Mouse (Mus musculus) embryonic facial prominence, embryonic 11.5 days (tissue): ENCODE results near the gene Cox7a2. TPM values are rescaled to one million over a fixed set of nuclear protein-coding genes. Genes with fewer than 3 reads are reported as not detected.

Source experiments
- ATAC-seq: fragments of 200-750 bp; cut with Nextera tagmentation; replicated peaks from 2 replicates; pipeline ENCODE4 v1.8.0; 2017; ENCODE audit warnings: low read depth; ENCODE audit not compliant: insufficient number of reproducible peaks, low FRiP score, low TSS enrichment
- DNase-seq: peaks from one replicate; pipeline ENCODE4 v3.0.0-alpha.2; 2015; ENCODE audit warnings: low spot score
- H3K27ac ChIP-seq: fragments of 300-500 bp; sonication (generic); replicated peaks from 2 replicates; pipeline ENCODE4 v1.5.1; 2014; ENCODE audit warnings: mild to moderate bottlenecking, low read depth, low read length, control low read depth
- H3K27me3 ChIP-seq: fragments of 300-500 bp; sonication (generic); 2 replicates; pipeline ENCODE4 v1.6.1; 2014; ENCODE audit warnings: mild to moderate bottlenecking, low read length, moderate library complexity, mixed read lengths; ENCODE audit not compliant: control insufficient read depth, insufficient read depth
- H3K36me3 ChIP-seq: fragments of 300-500 bp; sonication (generic); replicated peaks from 2 replicates; pipeline ENCODE4 v1.6.1; 2014; ENCODE audit warnings: low read depth, mild to moderate bottlenecking, low read length, moderate library complexity, mixed read lengths; ENCODE audit not compliant: control insufficient read depth, insufficient read depth
- H3K4me1 ChIP-seq: fragments of 300-500 bp; sonication (generic); 2 replicates; pipeline ENCODE4 v1.6.1; 2014; ENCODE audit warnings: low read length, mixed read lengths; ENCODE audit not compliant: control insufficient read depth, insufficient read depth
- H3K4me2 ChIP-seq: fragments of 300-500 bp; sonication (generic); 2 replicates; pipeline ENCODE4 v1.6.1; 2014; ENCODE audit warnings: low read depth, mild to moderate bottlenecking, control low read depth, low read length, moderate library complexity
- H3K4me3 ChIP-seq: fragments of 300-500 bp; sonication (generic); 2 replicates; pipeline ENCODE4 v1.5.1; 2014; ENCODE audit warnings: low read depth, low read length, control low read depth
- H3K9ac ChIP-seq: fragments of 300-500 bp; sonication (generic); replicated peaks from 2 replicates; pipeline ENCODE4 v1.6.1; 2014; ENCODE audit warnings: mild to moderate bottlenecking, control low read depth, low read length
- H3K9me3 ChIP-seq: fragments of 300-500 bp; sonication (generic); replicated peaks from 2 replicates; pipeline ENCODE4 v1.6.1; 2016; ENCODE audit warnings: mild to moderate bottlenecking, low read length, inconsistent platforms, mixed read lengths; ENCODE audit not compliant: control insufficient read depth
- WGBS: fragments of 180-500 bp; shearing (Covaris S2); extraction: QIAGEN DNeasy Blood & Tissue Kit; methylation state at CpG from one replicate; pipeline ENCODE4 v1.1.7; 2014; 5-methylcytosine and 5-hydroxymethylcytosine counted together
- polyA plus RNA-seq: library from polyadenylated mRNA; unstranded; fragments of >200 nt; fragmentation: Nextera tagmentation; extraction: Ambion mirVana; gene quantifications from 2 replicates; pipeline ENCODE4 v1.2.1, GENCODE M21; 2014

Cox7a2 gene
- polyA plus RNA-seq, 1 experiment from 2014 or later = 609 TPM

- ATAC-seq = no peak
- peak; percentile 27 for DNase-seq
- no peaks in the 10 kb centered on the region for H3K36me3 ChIP-seq
- WGBS = 36% methylated on average over 5 of the region's 5 CpGs
- peaks cover 10% of the 10 kb centered on the region for H3K27me3 ChIP-seq
- peaks cover 2% of the 10 kb centered on the region; the same call in 1 of the 2 replicates for H3K4me1 ChIP-seq
- no peaks in the 10 kb centered on the region for H3K9me3 ChIP-seq
- H3K4me2 ChIP-seq = peak overlapping the region; percentile 13; the same call in 1 of the 2 replicates
- H3K27ac ChIP-seq = no peak overlapping the region
- 0 out of 2 replicates have a peak overlapping the region, but pooled peaks have one; percentile 3 for H3K4me3 ChIP-seq
- H3K9ac ChIP-seq = no peak overlapping the region
Observed at GRCm38 (mm10) chr9:79716496-79716895, 43.2 kb downstream of the Cox7a2 start.

DNA sequence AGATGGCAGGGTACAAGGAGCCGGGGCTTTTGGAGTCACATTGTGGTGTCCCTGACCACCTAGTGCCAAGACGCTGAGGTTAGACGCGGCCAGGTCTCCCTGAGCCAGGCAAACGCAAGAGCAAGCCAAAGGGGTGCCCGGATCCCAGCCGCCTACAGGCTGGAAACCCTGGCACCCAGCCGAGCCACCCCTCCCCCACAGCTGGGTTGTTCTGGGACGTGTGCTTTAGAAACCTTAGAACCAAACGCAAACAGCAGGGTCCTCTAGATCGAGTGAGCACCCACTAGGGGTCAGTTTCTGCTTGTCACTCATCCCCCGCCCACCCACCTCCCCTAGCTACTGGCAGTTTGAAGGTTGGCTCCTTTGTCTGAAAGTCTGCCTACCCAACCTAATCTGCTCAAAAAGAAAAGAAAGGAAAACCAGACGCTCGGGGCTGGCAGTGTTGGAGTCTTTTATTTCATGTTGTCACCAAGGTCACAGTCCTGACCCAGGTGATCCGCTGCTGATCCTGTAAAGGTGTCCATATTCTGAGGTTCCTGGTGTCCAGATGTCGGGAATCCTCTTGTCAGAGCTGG, 45.1 kb downstream of the Cox7a2 start:
- Histone ChIP-seq H3K36me3 (no peaks in the 10 kb centered on the region), H3K4me1 (peaks cover 2% of the 10 kb centered on the region; the same call in 1 of the 2 replicates), H3K4me2 (peak overlapping the region; percentile 39), H3K4me3 (peak overlapping the region; percentile 10; the same call in 1 of the 2 replicates), H3K27ac (no peak overlapping the region), H3K27me3 (peaks cover 1% of the 10 kb centered on the region; the same call in 1 of the 2 replicates), H3K9me3 (no peaks in the 10 kb centered on the region), H3K9ac (peak overlapping the region; percentile 43)
- 5% methylated on average over 16 of the region's 16 CpGs for WGBS
- DNase-seq (peak; percentile 66), ATAC-seq (peak; percentile 12; the same call in 1 of the 2 replicates)

Other genes with a start within 250 kb of the Cox7a2 start
- gene Col12a1, start 41.0 kb downstream of the Cox7a2 start, polyA plus RNA-seq = 25.1 and 28.2 TPM in 2 replicates
- gene Tmem30a, start 33.6 kb upstream of the Cox7a2 start, polyA plus RNA-seq = 64.2 and 73.6 TPM in 2 replicates